Mouse (Mus musculus) embryonic fibroblast, embryonic 13.5 days (primary cell): ENCODE data around the gene Shcbp1l.

Experiments used
- CTCF ChIP-seq: IDR thresholded peaks from 2 replicates; pipeline ENCODE4 v1.5.1; 2011; ENCODE audit warnings: mild to moderate bottlenecking, control low read depth, low read length, moderate library complexity, borderline replicate concordance; ENCODE audit not compliant: insufficient read depth
- POLR2A ChIP-seq: IDR thresholded peaks from 2 replicates; pipeline ENCODE4 v1.6.1; 2011; ENCODE audit warnings: low read depth, mild to moderate bottlenecking, control low read depth, low read length, moderate library complexity

- no peak for TF ChIP-seq CTCF
- no peak for TF ChIP-seq POLR2A
Observed at GRCm38 (mm10) chr1:153431158-153431557, 6.2 kb downstream of the Shcbp1l start.
